Mouse (Mus musculus) mammary gland, adult 2 months (tissue): ENCODE results near the gene Cul9. TPM values are rescaled to one million over a fixed set of nuclear protein-coding genes. Genes with fewer than 3 reads are reported as not detected.

ENCODE experiments used
- polyA plus RNA-seq: library from polyadenylated mRNA; depleted of rRNA; stranded (reverse); fragments of >200 nt; gene quantifications from 2 replicates; pipeline ENCODE4 v1.2.3, GENCODE M21; 2012; ENCODE audit warnings: low replicate concordance; rRNA removed

The Cul9 gene
- polyA plus RNA-seq: 28.6 and 40.6 TPM in 2 replicates

GRCm38 (mm10) chr17:46545813-46546564 is at the start of gene Cul9:
TSS of gene Cul9 (minus strand) at chr17:46546388.

DNA sequence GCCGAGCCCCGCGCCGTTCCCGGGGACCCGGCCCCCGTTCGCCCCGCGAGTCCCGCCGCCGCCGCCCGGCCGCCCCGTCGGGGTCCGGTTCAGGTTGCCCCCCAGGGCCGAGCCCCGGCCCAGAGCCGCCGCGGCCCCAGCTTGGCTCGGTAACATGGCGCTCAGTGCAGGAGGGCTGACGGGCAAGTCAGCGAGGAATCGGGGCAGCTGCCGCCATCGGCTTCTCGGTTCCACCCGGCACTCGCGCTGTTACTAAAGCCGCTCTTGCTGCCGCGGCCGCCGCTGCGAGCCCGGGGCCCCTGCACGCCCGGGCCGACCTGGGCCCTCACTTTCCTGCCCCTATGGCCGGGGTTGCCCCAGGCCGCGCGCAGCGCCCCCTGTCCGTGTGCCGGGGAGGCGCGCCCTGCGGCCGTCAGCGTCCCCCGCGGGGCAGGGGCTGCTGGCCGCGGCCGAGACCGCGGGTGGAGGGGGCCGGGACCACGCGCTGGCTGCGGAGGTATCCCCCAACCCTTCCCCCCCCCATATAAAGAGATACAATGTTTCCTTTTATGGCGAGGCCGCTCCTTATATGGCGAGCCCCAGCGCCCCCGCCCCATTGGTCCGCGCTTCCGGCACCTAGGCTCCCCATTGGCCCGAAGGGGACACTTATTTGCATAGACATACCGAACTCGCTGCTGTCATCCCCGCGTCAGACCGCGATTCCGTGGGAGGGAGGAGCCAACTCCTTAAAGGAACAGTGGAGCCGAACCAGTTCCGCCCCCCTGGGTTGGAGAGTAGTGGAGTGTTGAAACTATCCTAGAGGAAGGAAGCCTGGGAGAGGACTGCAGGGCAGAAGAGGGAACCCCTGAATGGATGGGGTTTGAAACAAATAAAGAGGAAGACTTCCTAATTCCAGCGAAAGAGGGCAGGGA is 9.7 kb upstream of the Cul9 start, which contains the start of gene Srf:
Gene Srf (minus strand): TSS at position 503 of the 911 bp plus-strand sequence.

DNA sequence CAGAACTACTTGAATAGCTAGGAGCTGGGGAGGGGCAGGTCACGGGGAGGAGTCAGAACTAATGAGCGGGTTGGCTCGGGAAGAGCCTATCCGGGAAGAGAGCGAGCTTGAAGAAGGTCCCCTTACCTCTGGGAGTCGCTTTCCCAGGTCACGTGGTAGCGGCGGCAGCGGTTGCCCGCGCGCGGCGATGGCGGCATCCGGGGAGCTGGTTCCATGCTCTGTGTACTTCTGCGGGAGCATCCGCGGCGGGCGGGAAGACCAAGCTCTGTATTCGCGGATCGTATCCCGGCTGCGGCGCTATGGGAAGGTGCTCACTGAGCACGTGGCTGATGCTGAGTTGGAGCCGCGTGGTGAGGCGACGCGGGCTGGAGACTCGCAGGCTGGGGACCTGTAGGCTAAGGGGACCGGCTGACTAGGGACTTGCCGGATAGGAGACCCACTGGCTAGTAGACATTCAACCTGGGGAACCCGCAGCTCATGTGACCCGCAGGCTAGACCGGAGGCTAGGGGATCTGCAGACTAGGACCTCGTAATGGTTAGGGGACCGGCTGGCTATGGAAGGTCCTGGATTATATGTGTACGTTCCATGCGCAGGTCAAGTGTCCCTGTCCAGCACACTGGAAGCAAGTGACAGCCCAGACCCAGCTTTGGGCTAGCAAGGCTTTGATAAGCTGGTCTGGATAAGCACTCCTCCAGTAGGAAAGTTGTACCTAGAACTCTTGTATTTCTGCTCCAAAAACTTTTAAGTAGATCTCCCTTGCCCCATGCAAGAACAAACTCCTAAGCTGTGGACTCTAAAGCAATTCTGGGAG is 49.4 kb downstream of the Cul9 start, which contains the start of gene Dnph1:
Gene Dnph1 (plus strand): TSS at position 89 of the 812 bp plus-strand sequence.

DNA sequence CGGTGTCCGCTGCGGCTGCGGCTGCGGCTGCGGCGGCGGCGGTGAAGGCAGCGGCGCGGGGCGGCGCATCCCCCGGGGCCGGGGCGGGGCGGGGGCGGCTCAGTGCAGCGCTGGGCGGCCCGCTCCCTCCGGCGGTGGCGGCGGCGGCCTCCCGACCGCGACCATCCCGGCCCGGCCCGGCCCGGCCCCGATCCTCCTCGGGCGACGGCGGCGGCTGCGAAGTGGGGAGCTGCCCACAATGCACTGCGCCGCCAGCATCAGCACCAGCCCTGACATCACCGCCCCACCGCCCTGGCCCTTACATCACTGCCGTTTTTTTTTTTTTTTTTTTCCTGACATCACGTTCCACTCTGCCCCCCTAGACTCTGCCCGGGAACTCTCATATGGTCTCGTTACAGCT is 58.8 kb downstream of the Cul9 start, which contains the start of gene Ttbk1:
Gene Ttbk1 (minus strand): TSS at position 245 of the 400 bp plus-strand sequence.

Other genes starting within 250 kb of the Cul9 start
- 1.8 and 2.0 TPM in 2 replicates for gene Dlk2, start 249.0 kb downstream of the Cul9 start, polyA plus RNA-seq
- 22.9 and 27.6 TPM in 2 replicates for gene Abcc10, start 218.0 kb downstream of the Cul9 start, polyA plus RNA-seq
- 26.3 and 34.3 TPM in 2 replicates for gene Zfp318, start 162.7 kb downstream of the Cul9 start, polyA plus RNA-seq
- 5.5 and 15.0 TPM in 2 replicates for gene Crip3, start 117.5 kb downstream of the Cul9 start, polyA plus RNA-seq
- 0.41 TPM in 1 of 2 replicates, not detected in the other for gene Slc22a7, start 107.9 kb downstream of the Cul9 start, polyA plus RNA-seq
- 0.33 and 0.61 TPM in 2 replicates for gene Ttbk1, start 58.7 kb downstream of the Cul9 start, polyA plus RNA-seq
- gene Dnph1, start 49.7 kb downstream of the Cul9 start, polyA plus RNA-seq: 1.5 and 2.5 TPM in 2 replicates
- gene Srf, start 9.8 kb upstream of the Cul9 start, polyA plus RNA-seq: 176 and 261 TPM in 2 replicates
- 14.6 and 22.5 TPM in 2 replicates for gene Ptk7, start 83.1 kb upstream of the Cul9 start, polyA plus RNA-seq
- 14.0 and 17.3 TPM in 2 replicates for gene Klc4, start 99.6 kb upstream of the Cul9 start, polyA plus RNA-seq
- gene Mrpl2, start 99.8 kb upstream of the Cul9 start, polyA plus RNA-seq: 83.5 and 162 TPM in 2 replicates
- gene Cul7, start 103.9 kb upstream of the Cul9 start, polyA plus RNA-seq: 36.6 and 61.4 TPM in 2 replicates
- 29.3 and 29.6 TPM in 2 replicates for gene Rrp36, start 128.0 kb upstream of the Cul9 start, polyA plus RNA-seq
- 48.0 and 62.7 TPM in 2 replicates for gene Mea1, start 132.4 kb upstream of the Cul9 start, polyA plus RNA-seq
- 83.6 and 114 TPM in 2 replicates for gene Klhdc3, start 134.5 kb upstream of the Cul9 start, polyA plus RNA-seq
- 57.9 and 60.6 TPM in 2 replicates for gene Ppp2r5d, start 158.7 kb upstream of the Cul9 start, polyA plus RNA-seq
- 72.0 and 135 TPM in 2 replicates for gene Pex6, start 165.1 kb upstream of the Cul9 start, polyA plus RNA-seq
- 1.8 and 15.7 TPM in 2 replicates for gene Gnmt, start 182.8 kb upstream of the Cul9 start, polyA plus RNA-seq
- 47.8 and 60.7 TPM in 2 replicates for gene Cnpy3, start 205.8 kb upstream of the Cul9 start, polyA plus RNA-seq
- not detected in 2 replicates for gene Ptcra, start 217.3 kb upstream of the Cul9 start, polyA plus RNA-seq
- 115 and 225 TPM in 2 replicates for gene 2310039H08Rik, start 226.2 kb upstream of the Cul9 start, polyA plus RNA-seq
- 15.8 and 25.4 TPM in 2 replicates for gene Rpl7l1, start 236.3 kb upstream of the Cul9 start, polyA plus RNA-seq